Mouse (Mus musculus) thymus, adult 2 months (tissue): ENCODE data around the gene Vstm4.

ENCODE experiments used
- CTCF ChIP-seq: fragments of 200-500 bp; IDR thresholded peaks from 2 replicates; pipeline ENCODE4 v1.5.1; 2012; ENCODE audit warnings: mild to moderate bottlenecking, control low read depth, low read length, moderate library complexity, borderline replicate concordance; ENCODE audit not compliant: control insufficient read depth, poor library complexity, insufficient read depth; ENCODE audit errors: extremely low read depth
- POLR2A ChIP-seq: fragments of 200-500 bp; IDR thresholded peaks from 2 replicates; pipeline ENCODE4 v1.6.1; 2012; ENCODE audit warnings: mild to moderate bottlenecking, low read length, control low read depth, moderate library complexity; ENCODE audit not compliant: control insufficient read depth, poor library complexity, insufficient read depth; ENCODE audit errors: extremely low read depth

DNA sequence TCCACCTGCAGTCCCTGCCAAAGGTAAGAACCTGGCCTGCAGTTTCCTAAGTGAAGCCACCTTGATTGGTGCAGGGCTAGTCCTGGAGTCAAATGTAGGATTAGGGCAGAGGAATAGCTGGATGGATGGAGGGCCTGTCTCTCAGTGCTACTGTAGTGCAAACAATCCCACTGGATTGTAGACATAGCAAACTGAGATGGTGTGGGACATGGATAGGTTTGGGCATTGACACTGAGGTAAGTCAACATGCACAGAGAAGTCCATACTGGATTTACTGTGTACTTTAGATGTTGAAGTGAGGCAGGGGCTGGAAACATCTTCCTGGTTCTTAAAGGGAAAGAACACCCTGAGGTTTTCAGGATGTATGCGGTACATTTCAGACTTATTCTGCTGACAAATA lies 61.4 kb downstream of the Vstm4 start:
- TF ChIP-seq POLR2A: no peak
- TF ChIP-seq CTCF: no peak
